Mouse (Mus musculus) kidney, adult 2 months (tissue): ENCODE results near the gene Il12rb1. TPM values are rescaled to one million over a fixed set of nuclear protein-coding genes. Genes with fewer than 3 reads are reported as not detected.
A peak's percentile ranks its signal among the peaks of the same experiment; 100 is the strongest.

Experiments
- DNase-seq: peaks from one replicate; pipeline ENCODE4 v3.0.0; 2021
- H3K27ac ChIP-seq: fragments of 200-500 bp; 2 replicates; pipeline ENCODE4 v1.5.1; 2012; ENCODE audit warnings: low read depth, low read length, control low read depth, inconsistent platforms; ENCODE audit not compliant: insufficient read depth
- H3K27me3 ChIP-seq: fragments of 200-500 bp; replicated peaks from 2 replicates; pipeline ENCODE4 v1.6.1; 2012; ENCODE audit warnings: mild to moderate bottlenecking, moderate library complexity, low read length, inconsistent platforms; ENCODE audit not compliant: control insufficient read depth, insufficient read depth
- H3K36me3 ChIP-seq: fragments of 200-500 bp; 2 replicates; pipeline ENCODE4 v1.6.1; 2012; ENCODE audit warnings: mild to moderate bottlenecking, moderate library complexity, low read length, inconsistent platforms; ENCODE audit not compliant: control insufficient read depth, insufficient read depth
- H3K4me1 ChIP-seq: fragments of 200-500 bp; 2 replicates; pipeline ENCODE4 v1.6.1; 2011; ENCODE audit warnings: low read length; ENCODE audit not compliant: control insufficient read depth, insufficient read depth
- H3K4me3 ChIP-seq: fragments of 200-500 bp; 2 replicates; pipeline ENCODE4 v1.5.1; 2011; ENCODE audit warnings: mild to moderate bottlenecking, low read depth, low read length, control low read depth; ENCODE audit not compliant: insufficient read depth
- CTCF ChIP-seq: fragments of 200-500 bp; conservative IDR thresholded peaks from 2 replicates; pipeline ENCODE4 v1.5.1; 2011; ENCODE audit warnings: low read depth, mild to moderate bottlenecking, control low read depth, low read length, moderate library complexity, mixed read lengths; ENCODE audit not compliant: insufficient read depth, insufficient read length
- POLR2A ChIP-seq: fragments of 200-500 bp; IDR thresholded peaks from one replicate; pipeline ENCODE4 v1.6.1; 2011; ENCODE audit warnings: low read depth, low read length, control low read depth
- WGBS: fragments of 180-500 bp; shearing (Covaris S2); methylation state at CpG from one replicate; pipeline ENCODE4 v1.1.7; 2018; 5-methylcytosine and 5-hydroxymethylcytosine counted together
- polyA plus RNA-seq: library from polyadenylated mRNA; depleted of rRNA; stranded (reverse); fragments of >200 nt; gene quantifications from 2 replicates; pipeline ENCODE4 v1.2.3, GENCODE M21; 2012

Il12rb1 gene
- polyA plus RNA-seq, 1 experiment, result 0.42 TPM

GRCm38 (mm10) chr8:70857516-70857915 is 49.3 kb downstream of the Il12rb1 start:
- DNase-seq, result no peak
- TF ChIP-seq POLR2A (no peak), CTCF (no peak)
- Histone ChIP-seq H3K27ac (no peak overlapping the region), H3K36me3 (no peaks in the 10 kb centered on the region), H3K4me1 (no peaks in the 10 kb centered on the region; the same call in 1 of the 2 replicates), H3K27me3 (peaks cover under 1% of the 10 kb centered on the region; the same call in 1 of the 2 replicates), H3K4me3 (no peak overlapping the region)
- 54% methylated on average over 4 of the region's 4 CpGs for WGBS

- Histone ChIP-seq H3K4me3 (peak within 1 kb of the TSS; percentile 42), H3K27me3 (peaks cover 3% of the 10 kb centered on the region; the same call in 1 of the 2 replicates), H3K4me1 (peaks cover 7% of the 10 kb centered on the region), H3K27ac (no peak within 1 kb of the TSS), H3K36me3 (no peaks in the 10 kb centered on the region)
- WGBS, result 2% methylated on average over 55 of the region's 55 CpGs
- no peak for DNase-seq
- no peak for TF ChIP-seq POLR2A
- TF ChIP-seq CTCF, result no peak
These were observed 54.8 kb downstream of the Il12rb1 start, which contains the start of gene Kcnn1 for GRCm38 (mm10) chr8:70862824-70863641. Gene Kcnn1, minus strand, starts transcription at chr8:70863258.

- Histone ChIP-seq H3K4me1 (peaks cover 7% of the 10 kb centered on the region), H3K4me3 (no peak overlapping the region), H3K36me3 (no peaks in the 10 kb centered on the region), H3K27me3 (peaks cover 3% of the 10 kb centered on the region; the same call in 1 of the 2 replicates), H3K27ac (no peak overlapping the region)
- TF ChIP-seq POLR2A, result no peak
- no peak for TF ChIP-seq CTCF
- 3% methylated on average over 45 of the region's 46 CpGs for WGBS
- DNase-seq, result peak; percentile 28
These were observed 55.9 kb downstream of the Il12rb1 start for GRCm38 (mm10) chr8:70863956-70864711.

GRCm38 (mm10) chr8:70864712-70865221 is 56.5 kb downstream of the Il12rb1 start:
- Histone ChIP-seq H3K4me3 (peak overlapping the region; percentile 55), H3K36me3 (no peaks in the 10 kb centered on the region), H3K27ac (no peak overlapping the region), H3K4me1 (peaks cover 10% of the 10 kb centered on the region), H3K27me3 (peaks cover 3% of the 10 kb centered on the region; the same call in 1 of the 2 replicates)
- WGBS, result 10% methylated on average over 24 of the region's 24 CpGs
- DNase-seq, result no peak
- TF ChIP-seq CTCF (no peak), POLR2A (no peak)

- under 1% methylated on average over 46 of the region's 46 CpGs for WGBS
- TF ChIP-seq CTCF, result no peak
- TF ChIP-seq POLR2A, result no peak
- H3K4me3 ChIP-seq, result peak overlapping the region; percentile 55
- peak overlapping the region; percentile 5; the same call in 1 of the 2 replicates for H3K27ac ChIP-seq
- H3K27me3 ChIP-seq, result peaks cover 3% of the 10 kb centered on the region; the same call in 1 of the 2 replicates
- DNase-seq, result peak; percentile 100
- peaks cover 10% of the 10 kb centered on the region for H3K4me1 ChIP-seq
- no peaks in the 10 kb centered on the region for H3K36me3 ChIP-seq
These were observed 57.2 kb downstream of the Il12rb1 start for GRCm38 (mm10) chr8:70865350-70866000.

- no peak for DNase-seq
- Histone ChIP-seq H3K27ac (peak overlapping the region; percentile 5; the same call in 1 of the 2 replicates), H3K4me3 (peak overlapping the region; percentile 6; the same call in 1 of the 2 replicates), H3K4me1 (peaks cover 10% of the 10 kb centered on the region), H3K36me3 (no peaks in the 10 kb centered on the region), H3K27me3 (peaks cover 3% of the 10 kb centered on the region; the same call in 1 of the 2 replicates)
- WGBS, result 4% methylated on average over 12 of the region's 12 CpGs
- no peak for TF ChIP-seq CTCF
- no peak for TF ChIP-seq POLR2A
These were observed 57.8 kb downstream of the Il12rb1 start for GRCm38 (mm10) chr8:70866001-70866520.
